Mouse (Mus musculus) limb, embryonic 13.5 days (tissue): Measurements from ENCODE around the gene Slc5a1. TPM values are rescaled to one million over a fixed set of nuclear protein-coding genes. Genes with fewer than 3 reads are reported as not detected.

Experiments used
- ATAC-seq: fragments of 200-750 bp; cut with Nextera tagmentation; 2 replicates; pipeline ENCODE4 v1.8.0; 2017; ENCODE audit warnings: low read depth, moderate number of reproducible peaks, moderate TSS enrichment; ENCODE audit not compliant: low FRiP score
- H3K27ac ChIP-seq: fragments of 300-500 bp; sonication (generic); 2 replicates; pipeline ENCODE4 v1.5.1; 2015; ENCODE audit warnings: inconsistent platforms, mild to moderate bottlenecking, moderate library complexity
- H3K27me3 ChIP-seq: fragments of 300-500 bp; sonication (generic); 2 replicates; pipeline ENCODE4 v1.6.1; 2015; ENCODE audit warnings: mild to moderate bottlenecking, inconsistent platforms
- H3K36me3 ChIP-seq: fragments of 300-500 bp; sonication (generic); 2 replicates; pipeline ENCODE4 v1.6.1; 2015; ENCODE audit warnings: inconsistent platforms, mild to moderate bottlenecking, moderate library complexity
- H3K4me1 ChIP-seq: fragments of 300-500 bp; sonication (generic); 2 replicates; pipeline ENCODE4 v1.6.1; 2015; ENCODE audit warnings: inconsistent platforms
- H3K4me2 ChIP-seq: fragments of 300-500 bp; sonication (generic); replicated peaks from 2 replicates; pipeline ENCODE4 v1.6.1; 2015; ENCODE audit warnings: inconsistent platforms, mild to moderate bottlenecking, moderate library complexity
- H3K4me3 ChIP-seq: fragments of 300-500 bp; sonication (generic); 2 replicates; pipeline ENCODE4 v1.5.1; 2015; ENCODE audit warnings: moderate library complexity, mild to moderate bottlenecking, inconsistent platforms
- H3K9ac ChIP-seq: fragments of 300-500 bp; sonication (generic); 2 replicates; pipeline ENCODE4 v1.6.1; 2015; ENCODE audit warnings: mild to moderate bottlenecking, inconsistent platforms
- H3K9me3 ChIP-seq: fragments of 300-500 bp; sonication (generic); 2 replicates; pipeline ENCODE4 v1.6.1; 2016; ENCODE audit warnings: inconsistent platforms
- WGBS: fragments of 180-500 bp; shearing (Covaris S2); methylation state at CpG from one replicate; pipeline ENCODE4 v1.1.7; 2015; 5-methylcytosine and 5-hydroxymethylcytosine counted together
- polyA plus RNA-seq: library from polyadenylated mRNA; unstranded; fragments of >200 nt; fragmentation: Nextera tagmentation; extraction: Ambion mirVana; gene quantifications from 2 replicates; pipeline ENCODE4 v1.2.1, GENCODE M21; 2015

Gene Slc5a1
- polyA plus RNA-seq, 1 experiment from 2014 or later: not detected

GRCm38 (mm10) chr5:33200071-33200470 lies 96.1 kb downstream of the Slc5a1 start:
- Histone ChIP-seq H3K4me2 (no peak overlapping the region), H3K4me1 (0 out of 2 replicates have a peak, but pooled peaks cover 7% of the 10 kb centered on the region), H3K27me3 (peaks cover 7% of the 10 kb centered on the region), H3K4me3 (no peak overlapping the region), H3K9ac (no peak overlapping the region), H3K27ac (no peak overlapping the region), H3K36me3 (no peaks in the 10 kb centered on the region), H3K9me3 (no peaks in the 10 kb centered on the region)
- WGBS: 47% methylated on average over 1 of the region's 1 CpGs
- ATAC-seq: no peak

DNA sequence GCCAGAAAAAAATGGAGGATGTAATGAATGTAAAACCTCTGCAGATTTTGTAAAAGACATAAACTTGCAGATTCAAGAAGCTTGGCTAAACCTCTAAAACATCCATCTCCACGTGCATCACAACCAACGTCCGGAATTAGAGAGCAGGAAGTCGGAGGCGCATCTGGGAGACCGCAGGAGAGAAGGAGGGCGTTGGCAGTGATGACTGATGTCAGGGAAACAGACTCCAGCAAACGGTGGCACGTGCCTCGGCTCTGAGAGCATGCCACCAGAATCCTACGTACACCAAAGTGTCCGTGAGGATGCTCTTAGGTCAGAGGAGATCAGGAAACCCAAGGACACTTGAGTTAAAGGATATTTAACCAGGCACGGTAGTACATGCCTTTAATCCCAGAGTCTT lies 97.7 kb downstream of the Slc5a1 start:
- ATAC-seq: no peak
- 63% methylated on average over 13 of the region's 13 CpGs for WGBS

DNA sequence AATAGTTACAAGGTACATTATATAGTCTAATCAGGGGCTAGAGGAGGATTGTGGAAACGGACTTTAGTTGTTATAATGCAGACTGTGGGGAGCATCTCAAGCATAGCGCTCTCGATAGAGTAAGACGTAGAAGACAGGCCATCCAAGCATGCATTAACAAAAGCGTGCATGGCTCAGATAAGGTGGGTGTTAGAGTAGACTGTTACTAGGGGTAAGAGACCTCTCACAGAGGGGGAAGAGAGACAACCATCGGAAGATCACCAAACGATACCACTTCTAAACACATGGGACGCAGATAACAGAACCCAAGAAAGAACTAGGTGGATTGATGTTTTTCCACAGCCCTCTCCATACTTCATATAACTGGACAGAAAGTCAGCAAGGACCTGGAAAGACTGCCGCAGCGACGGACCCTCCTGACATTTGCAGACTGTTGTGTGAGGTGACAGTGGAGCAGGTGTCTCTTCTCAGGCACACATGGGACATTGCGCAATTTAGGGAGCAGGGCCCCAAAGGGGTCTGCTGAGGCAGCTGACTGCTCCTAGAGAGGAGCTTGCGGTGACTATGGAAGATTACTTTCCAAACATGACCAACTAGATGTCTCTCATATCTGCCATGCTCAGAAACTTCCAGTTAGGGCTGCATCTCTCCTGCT lies 98.6 kb downstream of the Slc5a1 start:
- Histone ChIP-seq H3K4me3 (no peak overlapping the region), H3K4me2 (no peak overlapping the region), H3K36me3 (no peaks in the 10 kb centered on the region), H3K9ac (no peak overlapping the region), H3K4me1 (0 out of 2 replicates have a peak, but pooled peaks cover 7% of the 10 kb centered on the region), H3K27ac (no peak overlapping the region), H3K27me3 (peaks cover 7% of the 10 kb centered on the region), H3K9me3 (no peaks in the 10 kb centered on the region)
- WGBS: 86% methylated on average over 13 of the region's 13 CpGs
- no peak for ATAC-seq

More for the DNA sequence above, 97.7 kb downstream of the Slc5a1 start:
- Histone ChIP-seq H3K9me3 (no peaks in the 10 kb centered on the region), H3K4me2 (no peak overlapping the region), H3K4me3 (no peak overlapping the region), H3K9ac (no peak overlapping the region), H3K27me3 (peaks cover 7% of the 10 kb centered on the region), H3K36me3 (no peaks in the 10 kb centered on the region), H3K27ac (no peak overlapping the region), H3K4me1 (0 out of 2 replicates have a peak, but pooled peaks cover 7% of the 10 kb centered on the region)

DNA sequence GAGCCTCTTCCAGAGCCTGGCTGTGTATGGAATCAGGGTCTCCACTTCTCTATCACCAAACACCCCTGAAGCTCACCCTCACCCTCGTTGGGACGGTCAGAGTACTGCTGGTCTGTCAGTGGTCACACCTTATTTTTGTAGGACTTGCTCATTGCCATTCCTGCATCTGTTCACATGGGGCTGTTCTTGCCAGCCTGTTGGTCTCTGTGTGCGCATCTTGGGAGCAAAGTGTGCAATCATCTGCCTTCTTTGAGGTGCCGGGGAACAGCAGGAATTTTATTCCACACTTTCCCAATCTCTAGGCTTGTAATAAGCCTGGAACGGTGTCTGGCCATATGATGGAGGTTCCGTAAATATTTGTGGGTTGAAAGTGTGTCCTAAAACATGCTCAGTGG lies 99.1 kb downstream of the Slc5a1 start:
- Histone ChIP-seq H3K9me3 (no peaks in the 10 kb centered on the region), H3K27me3 (peaks cover 7% of the 10 kb centered on the region), H3K36me3 (no peaks in the 10 kb centered on the region), H3K27ac (no peak overlapping the region), H3K4me1 (0 out of 2 replicates have a peak, but pooled peaks cover 7% of the 10 kb centered on the region), H3K4me3 (no peak overlapping the region), H3K4me2 (no peak overlapping the region), H3K9ac (no peak overlapping the region)
- 78% methylated on average over 6 of the region's 6 CpGs for WGBS
- no peak for ATAC-seq

- Histone ChIP-seq H3K4me1 (0 out of 2 replicates have a peak, but pooled peaks cover 7% of the 10 kb centered on the region), H3K27me3 (peaks cover 7% of the 10 kb centered on the region), H3K36me3 (no peaks in the 10 kb centered on the region), H3K9me3 (no peaks in the 10 kb centered on the region), H3K9ac (no peak overlapping the region), H3K4me3 (peak overlapping the region; percentile 29), H3K4me2 (peak overlapping the region; percentile 61), H3K27ac (0 out of 2 replicates have a peak overlapping the region, but pooled peaks have one; percentile 48)
- WGBS: 16% methylated on average over 9 of the region's 9 CpGs
- peak; percentile 69; the same call in 1 of the 2 replicates for ATAC-seq
Measured at GRCm38 (mm10) chr5:33203691-33204242, 99.7 kb downstream of the Slc5a1 start.

- Histone ChIP-seq H3K4me3 (no peak overlapping the region), H3K9me3 (no peaks in the 10 kb centered on the region), H3K36me3 (no peaks in the 10 kb centered on the region), H3K27me3 (peaks cover 7% of the 10 kb centered on the region), H3K4me2 (0 out of 2 replicates have a peak overlapping the region, but pooled peaks have one; percentile 61), H3K9ac (no peak overlapping the region), H3K27ac (no peak overlapping the region), H3K4me1 (0 out of 2 replicates have a peak, but pooled peaks cover 7% of the 10 kb centered on the region)
- ATAC-seq: no peak
- WGBS: 65% methylated on average over 7 of the region's 7 CpGs
Measured at GRCm38 (mm10) chr5:33204284-33204683, 100.3 kb downstream of the Slc5a1 start.

- H3K4me1 ChIP-seq: 0 out of 2 replicates have a peak, but pooled peaks cover 7% of the 10 kb centered on the region
- peaks cover 7% of the 10 kb centered on the region for H3K27me3 ChIP-seq
- WGBS: 88% methylated on average over 7 of the region's 7 CpGs
- H3K36me3 ChIP-seq: no peaks in the 10 kb centered on the region
- H3K4me2 ChIP-seq: no peak overlapping the region
- no peaks in the 10 kb centered on the region for H3K9me3 ChIP-seq
- ATAC-seq: no peak
- no peak overlapping the region for H3K27ac ChIP-seq
- H3K4me3 ChIP-seq: no peak overlapping the region
- no peak overlapping the region for H3K9ac ChIP-seq
Measured at GRCm38 (mm10) chr5:33206328-33206727, 102.3 kb downstream of the Slc5a1 start.

- 53% methylated on average over 9 of the region's 9 CpGs for WGBS
- Histone ChIP-seq H3K4me2 (no peak overlapping the region), H3K4me3 (no peak overlapping the region), H3K4me1 (0 out of 2 replicates have a peak, but pooled peaks cover 7% of the 10 kb centered on the region), H3K36me3 (no peaks in the 10 kb centered on the region), H3K27ac (no peak overlapping the region), H3K9ac (no peak overlapping the region), H3K9me3 (no peaks in the 10 kb centered on the region), H3K27me3 (peaks cover 7% of the 10 kb centered on the region)
- no peak for ATAC-seq
Measured at GRCm38 (mm10) chr5:33207136-33207535, 103.1 kb downstream of the Slc5a1 start.

DNA sequence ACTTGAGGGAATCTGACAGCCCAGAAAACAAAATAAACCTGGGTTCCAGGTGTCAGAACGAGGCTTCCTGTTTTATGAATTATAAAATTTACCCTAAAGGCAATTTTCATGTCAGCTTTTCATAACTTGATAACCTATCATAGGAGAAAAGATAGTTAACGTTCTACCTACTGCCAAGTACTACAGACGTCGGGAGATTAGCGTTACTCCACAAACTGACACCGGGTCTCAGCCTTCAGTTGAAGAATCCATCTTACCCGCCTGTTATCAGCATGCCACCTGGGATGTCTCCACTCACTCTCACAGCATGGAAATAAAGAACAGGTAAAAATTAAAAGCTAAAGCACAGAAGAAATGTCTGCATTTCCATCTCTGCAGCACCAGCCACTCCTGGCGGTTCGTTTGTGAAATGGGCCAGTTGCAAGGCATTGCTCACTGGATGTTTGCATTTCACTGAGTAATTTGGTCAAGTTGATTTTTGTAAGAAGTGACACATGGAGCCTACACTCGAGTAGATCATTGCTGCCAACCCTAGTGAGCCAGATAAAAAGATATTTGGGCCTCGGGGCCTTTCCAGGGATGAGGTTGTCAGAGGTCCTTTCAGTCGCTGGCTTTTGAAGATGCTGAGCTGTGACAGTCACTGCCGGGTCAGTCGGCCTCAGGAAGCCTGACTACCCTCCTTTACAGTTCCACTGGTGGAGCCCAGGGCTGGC lies 104.7 kb downstream of the Slc5a1 start:
- no peak overlapping the region for H3K4me2 ChIP-seq
- no peaks in the 10 kb centered on the region for H3K27me3 ChIP-seq
- H3K36me3 ChIP-seq: no peaks in the 10 kb centered on the region
- no peak overlapping the region for H3K9ac ChIP-seq
- ATAC-seq: no peak
- 76% methylated on average over 14 of the region's 14 CpGs for WGBS
- H3K4me1 ChIP-seq: 0 out of 2 replicates have a peak, but pooled peaks cover 7% of the 10 kb centered on the region
- H3K27ac ChIP-seq: no peak overlapping the region
- no peak overlapping the region for H3K4me3 ChIP-seq
- no peaks in the 10 kb centered on the region for H3K9me3 ChIP-seq

GRCm38 (mm10) chr5:33210515-33210914 lies 106.5 kb downstream of the Slc5a1 start:
- H3K4me2 ChIP-seq: no peak overlapping the region
- WGBS: 92% methylated on average over 3 of the region's 3 CpGs

DNA sequence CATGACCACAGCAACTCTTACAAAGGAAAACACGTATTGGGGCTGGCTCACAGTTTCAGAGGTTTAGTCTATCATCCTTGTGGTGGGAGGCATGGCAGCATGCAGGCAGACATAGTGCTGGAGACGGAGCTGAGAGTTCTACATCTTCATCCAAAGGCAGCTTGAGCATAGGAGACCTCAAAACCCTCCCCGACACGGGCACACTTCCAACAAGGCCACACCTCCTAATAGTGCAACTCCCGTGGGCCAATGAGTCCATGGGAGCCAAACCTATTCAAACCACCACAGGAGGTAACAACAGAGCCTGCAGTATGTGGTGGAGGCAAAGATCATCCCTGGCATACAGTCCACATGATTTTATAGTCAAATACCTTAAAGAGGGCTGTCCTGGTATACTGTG lies 107.2 kb downstream of the Slc5a1 start:
- ATAC-seq: no peak
- Histone ChIP-seq H3K4me1 (no peaks in the 10 kb centered on the region), H3K9me3 (no peaks in the 10 kb centered on the region), H3K27me3 (no peaks in the 10 kb centered on the region), H3K36me3 (no peaks in the 10 kb centered on the region), H3K4me3 (no peak overlapping the region), H3K9ac (no peak overlapping the region), H3K4me2 (no peak overlapping the region), H3K27ac (no peak overlapping the region)
- WGBS: 78% methylated on average over 5 of the region's 5 CpGs

More at GRCm38 (mm10) chr5:33210515-33210914, 106.5 kb downstream of the Slc5a1 start:
- no peaks in the 10 kb centered on the region for H3K27me3 ChIP-seq
- no peak overlapping the region for H3K9ac ChIP-seq
- H3K4me1 ChIP-seq: no peaks in the 10 kb centered on the region
- no peak overlapping the region for H3K4me3 ChIP-seq
- H3K27ac ChIP-seq: no peak overlapping the region
- H3K9me3 ChIP-seq: no peaks in the 10 kb centered on the region
- no peak for ATAC-seq
- H3K36me3 ChIP-seq: no peaks in the 10 kb centered on the region
